Mouse (Mus musculus): Measurements from ENCODE around the gene Gsto1.

DNA sequence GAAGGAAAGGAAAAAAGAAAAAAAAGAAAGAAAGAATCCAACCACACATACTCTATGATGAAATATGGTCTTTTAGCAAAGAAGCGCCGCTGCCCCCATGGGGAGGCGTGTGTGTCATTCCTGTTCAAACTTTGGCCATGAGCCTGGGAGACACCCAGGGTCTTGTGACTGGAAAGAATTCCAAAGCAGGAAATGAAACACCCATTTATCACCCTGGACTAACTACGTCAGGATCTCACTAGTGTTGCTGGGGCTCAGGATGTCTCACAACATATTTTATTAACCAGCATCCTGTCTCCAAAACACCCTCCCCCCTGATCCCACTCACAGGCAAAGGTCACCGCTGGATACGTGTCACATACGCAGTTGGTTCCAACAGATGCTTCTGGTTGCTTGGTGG is 31.8 kb downstream of the Gsto1 start:
- TF ChIP-seq CHD2 (IDR thresholded peaks at IDR 0.05; ENCODE audit: low read depth, low read length): no peak
- no peak for TF ChIP-seq HCFC1 (IDR thresholded peaks at IDR 0.05; ENCODE audit: borderline replicate concordance, insufficient read depth, low read length)
- no peak for TF ChIP-seq ZNF384 (IDR thresholded peaks at IDR 0.05; ENCODE audit: low read depth, low read length)
- no peak for TF ChIP-seq MAFK (IDR thresholded peaks at IDR 0.05; ENCODE audit: insufficient read depth, low read depth, low read length)

Measured in ES-E14 (cell line).